ENCODE assay signal across 10 mouse cellular contexts in the genomic region with DNA sequence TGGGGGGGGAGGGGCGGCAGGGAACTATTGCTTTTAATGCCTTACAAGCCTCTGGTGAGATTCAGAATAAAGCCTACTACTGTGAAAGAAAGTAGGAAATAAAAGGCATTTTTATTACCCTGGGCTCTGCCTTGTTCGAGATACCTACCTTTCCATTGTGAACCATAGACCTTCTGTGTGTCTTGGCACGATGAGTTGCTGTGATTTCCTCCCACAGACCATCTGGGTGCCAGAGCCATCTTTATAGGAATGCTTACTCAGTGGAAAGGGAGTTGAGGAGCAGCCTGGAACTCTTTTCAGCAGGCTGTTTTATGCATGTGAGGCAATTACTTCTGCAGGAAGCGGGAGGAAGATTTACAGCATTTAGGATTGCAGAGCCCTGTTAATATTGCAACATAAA.
DNase-seq lines count a peak whose midpoint lies in the region; ATAC-seq and TF ChIP-seq lines count a peak whose summit lies in the region.
"Had no signal": no experiment of that assay in that cellular context is flagged by ENCODE, and none has a peak within 500 bp of the region (broad histone marks: within the 10 kb centered on the region; RNA-seq: fewer than 3 reads in every experiment).

No protein-coding gene starts in this region.

- H3K9ac ChIP-seq in kidney, embryonic 15.5 days = no peak overlapping the region
- H3K9ac ChIP-seq in limb, embryonic 14.5 days (ENCODE audit: low read depth, low read length, severe bottlenecking) = no peak overlapping the region
- H3K9ac ChIP-seq: heart, embryonic 13.5 days had no signal

- H3K27ac ChIP-seq in kidney, embryonic 15.5 days = peak overlapping the region; percentile 56; the same call in 1 of the 2 replicates
- H3K27ac ChIP-seq in kidney, adult 2 months (ENCODE audit: insufficient read depth, low read depth, low read length) = no peak overlapping the region
- H3K27ac ChIP-seq in limb, embryonic 14.5 days (replicated peaks; ENCODE audit: low read depth, low read length) = 0 out of 2 replicates have a peak overlapping the region, but pooled peaks have one; percentile 8
- H3K27ac ChIP-seq: heart, embryonic 13.5 days had no signal

- no peak overlapping the region for H3K4me2 ChIP-seq in kidney, embryonic 15.5 days
- no peak overlapping the region for H3K4me2 ChIP-seq in limb, embryonic 14.5 days (replicated peaks; ENCODE audit: low read depth, low read length, severe bottlenecking)
- H3K4me2 ChIP-seq: heart, embryonic 13.5 days had no signal

- no peak for DNase-seq in kidney, adult 2 months
- DNase-seq in forelimb bud, embryonic 11.5 days (ENCODE audit: low read depth, low spot score) = peak; percentile 55
- peak; percentile 85 to 87 for DNase-seq in layer of hippocampus, adult 8-10 months (ENCODE audit: low spot score in 2 of 2)
- peak; percentile 67 for DNase-seq in limb, embryonic 14.5 days (ENCODE audit: low spot score)
- DNase-seq in natural killer cell, adult 2 months (ENCODE audit: low spot score in 2 of 2) = no peak
- DNase-seq in lung, postnatal 14 days = no peak
- no peak for DNase-seq in T-cell, adult 2 months (ENCODE audit: low spot score)
- DNase-seq: thymus, postnatal 14 days had no signal

- peaks cover 7% of the 10 kb centered on the region; the same call in 1 of the 2 replicates for H3K4me1 ChIP-seq in kidney, embryonic 15.5 days
- H3K4me1 ChIP-seq in kidney, adult 2 months (ENCODE audit: control insufficient read depth, insufficient read depth, low read length) = no peaks in the 10 kb centered on the region
- peaks cover 9% of the 10 kb centered on the region for H3K4me1 ChIP-seq in limb, embryonic 14.5 days (ENCODE audit: control insufficient read depth, insufficient read depth, low read length)
- H3K4me1 ChIP-seq: heart, embryonic 13.5 days had no signal

- H3K4me3 ChIP-seq in kidney, embryonic 15.5 days (replicated peaks) = no peak overlapping the region
- no peak overlapping the region for H3K4me3 ChIP-seq in kidney, adult 2 months (ENCODE audit: insufficient read depth, low read depth, low read length)
- no peak overlapping the region for H3K4me3 ChIP-seq in limb, embryonic 14.5 days (replicated peaks; ENCODE audit: low read length)
- H3K4me3 ChIP-seq: heart, embryonic 13.5 days had no signal

- no peaks in the 10 kb centered on the region for H3K9me3 ChIP-seq in kidney, embryonic 15.5 days (replicated peaks)
- H3K9me3 ChIP-seq in limb, embryonic 14.5 days (ENCODE audit: control insufficient read depth, low read length) = no peaks in the 10 kb centered on the region
- H3K9me3 ChIP-seq: heart, embryonic 13.5 days had no signal

- no peak for TF ChIP-seq CTCF in kidney, adult 2 months (conservative IDR thresholded peaks at IDR 0.05; ENCODE audit: insufficient read depth, insufficient read length, low read depth, low read length)

- WGBS in kidney, embryonic 15.5 days = 26% methylated on average over 4 of the region's 4 CpGs
- WGBS in kidney, adult 2 months = 24% methylated on average over 4 of the region's 4 CpGs
- WGBS in limb, embryonic 14.5 days = 16% methylated on average over 4 of the region's 4 CpGs

- H3K36me3 ChIP-seq in kidney, embryonic 15.5 days = no peaks in the 10 kb centered on the region
- H3K36me3 ChIP-seq in kidney, adult 2 months (ENCODE audit: control insufficient read depth, insufficient read depth, low read length) = no peaks in the 10 kb centered on the region
- H3K36me3 ChIP-seq in limb, embryonic 14.5 days (ENCODE audit: control insufficient read depth, insufficient read depth, low read length) = no peaks in the 10 kb centered on the region
- H3K36me3 ChIP-seq: heart, embryonic 13.5 days had no signal

- TF ChIP-seq POLR2A in kidney, adult 2 months (IDR thresholded peaks at IDR 0.05; ENCODE audit: low read depth, low read length) = no peak
- no peak for TF ChIP-seq POLR2A in limb, embryonic 14.5 days (IDR thresholded peaks at IDR 0.05; ENCODE audit: borderline replicate concordance, extremely low read depth, insufficient read depth, insufficient read length)

- no peaks in the 10 kb centered on the region for H3K27me3 ChIP-seq in kidney, embryonic 15.5 days
- H3K27me3 ChIP-seq in kidney, adult 2 months (replicated peaks; ENCODE audit: control insufficient read depth, insufficient read depth, low read length) = no peaks in the 10 kb centered on the region; the same call in 1 of the 2 replicates
- H3K27me3 ChIP-seq in limb, embryonic 14.5 days (ENCODE audit: control insufficient read depth, insufficient read depth, low read length) = no peaks in the 10 kb centered on the region
- H3K27me3 ChIP-seq: heart, embryonic 13.5 days had no signal

- peak; percentile 71 for ATAC-seq in kidney, embryonic 15.5 days (replicated peaks; ENCODE audit: low FRiP score)
- peak; percentile 64 for ATAC-seq in limb, embryonic 14.5 days (ENCODE audit: low FRiP score, low read depth)

Comparison
In these comparisons a context has a peak if more than half of its experiments do, and no peak if none do; other contexts are left out.
1. DNase-seq: peak in forelimb bud, embryonic 11.5 days (single experiment), layer of hippocampus, adult 8-10 months (2 of 2) and limb, embryonic 14.5 days (single experiment); none in kidney, adult 2 months (single experiment), natural killer cell, adult 2 months (0 of 2), lung, postnatal 14 days (single experiment) and T-cell, adult 2 months (single experiment).